Mouse (Mus musculus) spleen, postnatal 10 days (tissue): Measurements from ENCODE around the gene Akap11.

Source experiments
- DNase-seq, 2 experiments: peaks; one replicate each; pipeline ENCODE4 v3.0.0; 2021 to 2022; ENCODE audit warnings: low spot score in 2 of 2

The Akap11 gene

GRCm38 (mm10) chr14:78448017-78448416 is 88.6 kb downstream of the Akap11 start:
- no peak for DNase-seq

- DNase-seq, result no peak
Measured at GRCm38 (mm10) chr14:78447542-78447941, 89.1 kb downstream of the Akap11 start.
